Mouse (Mus musculus) heart, embryonic 15.5 days (tissue): ENCODE data around the gene Camta1. TPM values are rescaled to one million over a fixed set of nuclear protein-coding genes. Genes with fewer than 3 reads are reported as not detected.

Experiments used
- ATAC-seq: fragments of 200-750 bp; cut with Nextera tagmentation; replicated peaks from 2 replicates; pipeline ENCODE4 v1.8.0; 2017; ENCODE audit warnings: low read depth, moderate TSS enrichment; ENCODE audit not compliant: insufficient number of reproducible peaks, insufficient read depth, low FRiP score
- H3K27ac ChIP-seq: fragments of 300-500 bp; sonication (generic); 2 replicates; pipeline ENCODE4 v1.5.1; 2015; ENCODE audit warnings: mild to moderate bottlenecking, inconsistent platforms
- H3K27me3 ChIP-seq: fragments of 300-500 bp; sonication (generic); 2 replicates; pipeline ENCODE4 v1.6.1; 2015; ENCODE audit warnings: inconsistent platforms
- H3K36me3 ChIP-seq: fragments of 300-500 bp; sonication (generic); 2 replicates; pipeline ENCODE4 v1.6.1; 2015; ENCODE audit warnings: mild to moderate bottlenecking, inconsistent platforms
- H3K4me1 ChIP-seq: fragments of 300-500 bp; sonication (generic); replicated peaks from 2 replicates; pipeline ENCODE4 v1.6.1; 2015; ENCODE audit warnings: inconsistent platforms
- H3K4me2 ChIP-seq: fragments of 300-500 bp; sonication (generic); 2 replicates; pipeline ENCODE4 v1.6.1; 2015; ENCODE audit warnings: inconsistent platforms, mild to moderate bottlenecking, moderate library complexity
- H3K4me3 ChIP-seq: fragments of 300-500 bp; sonication (generic); 2 replicates; pipeline ENCODE4 v1.5.1; 2015; ENCODE audit warnings: mild to moderate bottlenecking, inconsistent platforms
- H3K9ac ChIP-seq: fragments of 300-500 bp; sonication (generic); 2 replicates; pipeline ENCODE4 v1.6.1; 2015; ENCODE audit warnings: mild to moderate bottlenecking, inconsistent platforms
- H3K9me3 ChIP-seq: fragments of 300-500 bp; sonication (generic); replicated peaks from 2 replicates; pipeline ENCODE4 v1.6.1; 2016; ENCODE audit warnings: inconsistent platforms
- WGBS: fragments of 180-500 bp; shearing (Covaris S2); methylation state at CpG from one replicate; pipeline ENCODE4 v1.1.7; 2015; ENCODE audit warnings: mixed read lengths; 5-methylcytosine and 5-hydroxymethylcytosine counted together
- polyA plus RNA-seq: library from polyadenylated mRNA; unstranded; fragments of >200 nt; fragmentation: Nextera tagmentation; extraction: Ambion mirVana; gene quantifications from 2 replicates; pipeline ENCODE4 v1.2.1, GENCODE M21; 2015

Camta1 gene
- polyA plus RNA-seq, 1 experiment from 2014 or later, result 165 TPM

DNA sequence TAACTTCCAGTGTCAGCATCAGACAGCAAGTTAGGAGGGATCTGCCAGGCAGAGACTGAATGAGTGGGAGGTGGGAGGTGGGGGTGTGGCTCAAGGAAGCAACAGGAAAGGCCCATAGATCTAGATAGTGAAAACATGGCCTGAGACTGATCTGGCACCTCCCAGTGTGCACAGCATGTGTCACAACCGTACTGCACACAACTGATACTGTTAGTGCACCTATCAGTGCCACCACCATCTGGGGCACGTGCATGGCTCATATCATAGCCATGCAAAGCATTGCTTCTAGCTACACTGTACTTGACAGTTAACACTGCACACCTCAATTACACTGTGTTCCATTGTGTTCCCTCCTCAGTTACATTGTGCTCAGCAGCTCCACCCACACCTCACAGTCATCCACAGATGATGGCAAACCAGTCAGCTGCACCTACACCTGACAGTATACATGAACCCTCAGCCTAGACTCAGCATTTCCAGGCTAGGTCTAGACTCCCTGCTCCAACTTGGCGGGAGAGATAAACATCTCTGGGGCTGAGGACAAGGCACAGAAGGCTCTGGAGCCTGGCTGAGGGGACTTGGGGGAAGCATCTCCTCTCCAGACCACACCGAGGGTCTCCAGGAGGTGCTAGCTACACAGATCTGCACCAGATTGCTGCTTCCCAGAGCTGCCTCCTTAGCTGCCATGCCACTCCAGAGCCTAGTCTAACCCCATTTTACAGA, 131.5 kb downstream of the Camta1 start:
- no peaks in the 10 kb centered on the region for H3K36me3 ChIP-seq
- H3K9ac ChIP-seq, result no peak overlapping the region
- no peaks in the 10 kb centered on the region for H3K4me1 ChIP-seq
- WGBS, result 47% methylated on average over 4 of the region's 4 CpGs
- no peak overlapping the region for H3K4me2 ChIP-seq
- no peak overlapping the region for H3K27ac ChIP-seq
- H3K27me3 ChIP-seq, result no peaks in the 10 kb centered on the region
- 0 out of 2 replicates have a peak, but pooled peaks have one; percentile 24 for ATAC-seq
- H3K4me3 ChIP-seq, result no peak overlapping the region
- H3K9me3 ChIP-seq, result no peaks in the 10 kb centered on the region

DNA sequence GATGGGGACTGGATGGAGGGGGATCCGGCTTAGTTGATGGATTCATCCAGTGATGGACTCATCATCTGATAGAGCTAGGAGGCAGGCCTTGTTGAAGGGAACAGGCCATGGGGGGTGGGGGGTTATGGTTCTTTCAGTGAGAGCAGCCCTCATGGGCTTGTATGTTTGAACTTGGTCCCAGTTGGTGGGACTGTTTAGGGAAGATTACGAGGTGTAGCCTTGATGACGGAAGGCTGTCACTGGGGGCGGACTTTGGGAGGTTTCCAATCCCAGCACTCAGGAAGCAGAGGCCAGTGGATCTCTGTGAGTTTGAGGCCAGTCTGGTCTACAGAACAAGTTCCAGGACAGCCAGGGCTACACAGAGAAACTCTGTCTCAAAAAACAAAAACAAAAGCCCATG, 132.6 kb downstream of the Camta1 start:
- Histone ChIP-seq H3K4me3 (no peak overlapping the region), H3K36me3 (no peaks in the 10 kb centered on the region), H3K27ac (no peak overlapping the region), H3K27me3 (no peaks in the 10 kb centered on the region), H3K9ac (no peak overlapping the region), H3K4me2 (no peak overlapping the region), H3K9me3 (no peaks in the 10 kb centered on the region), H3K4me1 (no peaks in the 10 kb centered on the region)
- WGBS, result 57% methylated on average over 4 of the region's 4 CpGs
- ATAC-seq, result no peak

DNA sequence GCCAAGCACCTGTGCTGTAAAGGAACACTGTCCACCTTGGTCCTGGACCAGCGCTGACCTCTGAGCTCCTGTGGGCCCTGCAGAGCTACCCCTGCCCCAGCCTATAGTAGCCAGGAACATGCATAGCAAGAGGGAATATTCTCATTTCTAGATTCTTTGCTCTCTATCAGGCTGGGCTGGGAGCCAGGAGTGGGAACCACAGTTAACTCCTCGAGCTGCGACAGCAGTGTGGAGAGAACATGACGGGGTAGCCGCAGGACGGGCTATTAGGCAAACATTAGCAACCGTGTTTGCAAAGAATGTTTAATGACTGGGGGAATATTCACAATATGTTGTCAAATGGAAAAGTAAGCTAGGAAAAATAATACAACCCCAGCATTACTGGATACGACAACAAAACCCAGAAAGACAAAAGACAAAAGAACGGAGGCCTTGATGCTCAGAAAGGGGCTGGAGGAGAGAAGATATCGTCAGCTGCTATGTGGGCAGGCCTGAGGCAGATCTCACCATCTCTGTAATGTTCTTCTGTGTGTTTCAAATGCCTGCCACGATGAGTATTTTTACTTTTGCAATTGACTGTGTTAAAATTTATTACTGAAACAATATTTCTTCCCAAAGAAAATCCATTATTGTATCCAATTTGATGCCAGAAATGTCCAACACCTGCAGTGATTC, 133.1 kb downstream of the Camta1 start:
- no peaks in the 10 kb centered on the region for H3K36me3 ChIP-seq
- H3K27me3 ChIP-seq, result no peaks in the 10 kb centered on the region
- no peaks in the 10 kb centered on the region for H3K4me1 ChIP-seq
- ATAC-seq, result no peak
- no peak overlapping the region for H3K4me3 ChIP-seq
- 65% methylated on average over 11 of the region's 11 CpGs for WGBS
- H3K27ac ChIP-seq, result no peak overlapping the region
- no peaks in the 10 kb centered on the region for H3K9me3 ChIP-seq
- no peak overlapping the region for H3K4me2 ChIP-seq
- H3K9ac ChIP-seq, result no peak overlapping the region

DNA sequence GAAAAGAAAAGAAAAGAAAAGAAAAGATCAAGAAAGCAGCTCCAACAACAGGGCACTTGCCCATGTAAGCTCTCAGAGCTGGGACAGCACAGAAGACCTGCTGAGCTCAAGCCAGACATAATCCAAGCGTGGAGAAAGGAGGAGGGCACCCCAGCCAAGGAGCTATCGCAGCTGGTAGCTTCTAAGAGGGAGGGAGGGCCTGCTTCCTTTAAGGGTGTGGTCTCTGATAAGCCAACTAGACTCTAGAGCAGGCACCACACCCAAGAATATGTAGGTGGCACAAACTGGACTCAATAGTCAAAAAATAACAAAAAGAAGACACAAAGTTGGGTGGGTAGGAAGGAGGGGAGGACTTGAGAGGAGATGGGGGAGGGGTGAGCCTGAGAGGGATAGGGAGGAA, 135.3 kb downstream of the Camta1 start:
- no peaks in the 10 kb centered on the region for H3K27me3 ChIP-seq
- H3K9ac ChIP-seq, result no peak overlapping the region
- no peak for ATAC-seq
- H3K4me3 ChIP-seq, result no peak overlapping the region
- no peak overlapping the region for H3K27ac ChIP-seq
- WGBS, result 51% methylated on average over 2 of the region's 2 CpGs
- H3K36me3 ChIP-seq, result no peaks in the 10 kb centered on the region
- H3K4me1 ChIP-seq, result no peaks in the 10 kb centered on the region
- H3K9me3 ChIP-seq, result no peaks in the 10 kb centered on the region
- H3K4me2 ChIP-seq, result no peak overlapping the region

DNA sequence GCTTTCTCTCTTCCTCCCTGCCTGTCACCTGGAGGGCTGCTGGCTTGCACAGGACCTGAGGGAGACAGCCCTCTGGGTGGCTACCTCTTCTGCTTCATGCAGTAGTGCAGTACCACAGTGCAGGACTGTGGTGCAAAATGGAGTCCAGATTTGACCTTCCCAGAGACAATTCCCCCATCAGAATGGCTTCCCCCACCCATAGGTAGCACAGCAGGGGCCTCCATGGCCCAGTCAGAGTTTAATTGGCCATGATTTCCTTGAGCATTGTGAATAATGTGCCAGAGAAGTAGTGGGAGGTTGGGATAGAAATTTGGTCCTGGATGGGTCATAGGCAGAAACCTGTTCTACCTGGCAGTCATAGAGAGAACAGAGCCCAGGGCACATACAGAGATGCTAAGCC, 136.8 kb downstream of the Camta1 start:
- H3K27ac ChIP-seq, result no peak overlapping the region
- no peak for ATAC-seq

DNA sequence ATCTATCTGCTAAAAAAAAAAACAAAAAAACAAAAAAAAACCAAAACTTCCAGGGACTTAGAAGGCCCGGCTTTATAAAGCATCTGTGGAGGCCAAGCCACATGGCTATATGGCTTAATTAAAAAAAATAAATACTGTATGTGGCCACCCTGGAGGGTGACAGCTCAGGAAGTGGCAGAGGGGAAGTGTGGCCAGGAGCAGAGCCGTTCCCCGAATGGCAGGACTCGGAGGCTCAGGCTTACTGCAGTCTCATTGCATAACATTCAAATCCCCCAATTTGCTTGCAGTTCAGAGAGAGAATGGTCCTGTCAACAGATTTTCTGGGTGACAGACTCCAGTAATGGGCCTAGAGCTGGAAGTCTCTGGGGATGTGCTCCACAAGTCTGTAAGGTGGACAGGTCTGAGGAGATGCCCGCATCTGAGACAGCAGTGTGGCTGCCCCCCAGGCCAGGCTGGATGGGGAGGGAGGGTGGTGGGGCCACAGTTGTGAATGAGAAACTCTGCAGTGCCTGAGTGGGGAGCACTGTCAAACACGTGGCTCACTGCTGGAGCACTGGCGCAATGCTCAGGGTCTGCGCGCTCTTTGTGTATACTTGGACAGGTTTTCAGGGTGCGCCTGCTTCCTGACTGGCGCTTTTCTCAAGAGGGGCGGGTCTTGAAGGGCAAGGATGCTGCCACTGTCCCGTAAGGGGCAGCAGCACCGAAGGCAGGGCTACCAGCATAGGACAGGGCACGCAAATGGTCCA, 140.8 kb downstream of the Camta1 start:
- H3K27me3 ChIP-seq, result no peaks in the 10 kb centered on the region
- 67% methylated on average over 15 of the region's 15 CpGs for WGBS
- no peaks in the 10 kb centered on the region for H3K9me3 ChIP-seq
- no peak for ATAC-seq
- H3K27ac ChIP-seq, result no peak overlapping the region
- H3K9ac ChIP-seq, result no peak overlapping the region
- H3K4me1 ChIP-seq, result peaks cover 8% of the 10 kb centered on the region; the same call in 1 of the 2 replicates
- H3K4me2 ChIP-seq, result no peak overlapping the region
- H3K4me3 ChIP-seq, result no peak overlapping the region
- H3K36me3 ChIP-seq, result no peaks in the 10 kb centered on the region

More for the DNA sequence above, 136.8 kb downstream of the Camta1 start:
- H3K9ac ChIP-seq, result no peak overlapping the region
- H3K36me3 ChIP-seq, result no peaks in the 10 kb centered on the region
- no peak overlapping the region for H3K4me2 ChIP-seq
- no peaks in the 10 kb centered on the region for H3K27me3 ChIP-seq
- H3K4me1 ChIP-seq, result peaks cover 2% of the 10 kb centered on the region; the same call in 1 of the 2 replicates
- H3K4me3 ChIP-seq, result no peak overlapping the region
- no peaks in the 10 kb centered on the region for H3K9me3 ChIP-seq

DNA sequence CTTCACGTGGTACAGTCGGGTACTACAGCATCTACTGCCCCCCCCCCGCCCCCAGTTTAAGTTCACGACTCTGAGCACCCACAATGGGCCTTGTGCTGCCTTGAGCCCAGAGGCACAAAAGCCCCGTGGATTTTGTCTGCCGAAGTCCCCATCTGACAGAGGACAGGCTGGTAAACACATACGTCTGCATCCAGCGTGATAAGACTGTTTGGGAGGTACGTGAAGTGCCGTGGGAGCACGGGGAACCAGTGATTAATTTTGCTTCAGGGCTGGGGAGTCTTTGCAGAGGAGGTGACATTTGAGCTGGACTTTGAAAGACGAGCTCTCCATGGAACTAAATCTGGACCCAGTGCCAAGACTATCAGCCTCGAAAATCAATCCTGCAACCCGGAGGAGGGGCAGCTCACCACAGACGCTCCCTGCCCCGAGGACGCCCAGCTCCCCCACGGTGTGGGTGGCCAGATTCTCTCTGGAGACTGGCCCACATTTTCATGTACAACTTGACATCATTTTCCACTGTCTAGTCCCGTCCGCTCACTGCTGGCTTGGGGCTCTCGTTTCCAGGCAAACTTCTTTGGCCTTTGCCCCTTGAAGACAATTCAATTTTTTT, 142.7 kb downstream of the Camta1 start:
- Histone ChIP-seq H3K4me2 (no peak overlapping the region), H3K9me3 (no peaks in the 10 kb centered on the region), H3K27ac (no peak overlapping the region), H3K9ac (no peak overlapping the region), H3K4me3 (no peak overlapping the region), H3K4me1 (peaks cover 8% of the 10 kb centered on the region; the same call in 1 of the 2 replicates), H3K36me3 (no peaks in the 10 kb centered on the region), H3K27me3 (no peaks in the 10 kb centered on the region)
- 47% methylated on average over 21 of the region's 21 CpGs for WGBS
- ATAC-seq, result no peak

DNA sequence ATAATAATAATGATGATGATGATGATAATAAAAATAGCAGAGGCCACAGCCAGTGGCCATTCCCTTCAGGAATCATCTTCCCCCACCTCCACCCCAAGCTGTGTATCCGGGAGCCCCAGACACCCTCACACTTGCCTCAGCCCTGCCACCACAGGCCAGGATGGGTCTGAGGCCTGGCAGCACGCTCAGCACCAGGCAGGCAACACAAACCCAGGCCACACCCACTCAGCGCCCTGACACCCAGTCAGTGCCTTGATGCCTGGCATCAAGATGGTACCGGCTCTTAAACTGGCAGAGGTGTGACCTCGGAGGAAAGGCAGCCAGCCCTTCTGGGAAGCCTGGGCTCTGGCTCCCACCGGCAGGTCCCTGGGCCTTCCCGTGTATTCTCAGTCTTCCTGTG, 143.8 kb downstream of the Camta1 start:
- H3K27me3 ChIP-seq, result no peaks in the 10 kb centered on the region
- ATAC-seq, result no peak
- H3K9me3 ChIP-seq, result no peaks in the 10 kb centered on the region
- WGBS, result 67% methylated on average over 7 of the region's 7 CpGs
- no peak overlapping the region for H3K9ac ChIP-seq
- H3K27ac ChIP-seq, result no peak overlapping the region
- H3K36me3 ChIP-seq, result no peaks in the 10 kb centered on the region
- no peak overlapping the region for H3K4me3 ChIP-seq
- peaks cover 8% of the 10 kb centered on the region; the same call in 1 of the 2 replicates for H3K4me1 ChIP-seq
- no peak overlapping the region for H3K4me2 ChIP-seq

DNA sequence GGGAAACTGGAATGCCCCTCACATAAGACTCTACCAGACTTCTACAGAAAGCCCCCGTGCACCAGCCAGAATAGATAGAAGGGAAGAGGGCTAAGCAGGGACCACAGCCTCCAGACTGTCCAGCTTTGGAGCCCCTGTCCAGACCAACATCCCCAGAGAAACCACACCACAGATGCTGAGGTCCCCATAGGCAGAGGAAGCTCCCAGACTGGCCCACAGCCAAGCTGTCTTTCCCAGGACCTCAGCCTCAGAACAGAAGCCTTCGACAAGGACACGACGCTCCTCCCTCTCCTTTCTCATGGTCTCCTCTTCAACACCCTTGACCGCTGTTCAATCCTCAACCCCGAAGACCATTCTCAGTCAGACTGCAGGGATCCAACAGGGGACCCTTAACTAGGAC, 148.0 kb downstream of the Camta1 start:
- Histone ChIP-seq H3K36me3 (no peaks in the 10 kb centered on the region), H3K9ac (no peak overlapping the region), H3K9me3 (no peaks in the 10 kb centered on the region), H3K4me3 (no peak overlapping the region), H3K4me1 (peaks cover 7% of the 10 kb centered on the region), H3K27ac (no peak overlapping the region), H3K4me2 (no peak overlapping the region), H3K27me3 (no peaks in the 10 kb centered on the region)
- WGBS, result 63% methylated on average over 6 of the region's 6 CpGs
- ATAC-seq, result no peak

DNA sequence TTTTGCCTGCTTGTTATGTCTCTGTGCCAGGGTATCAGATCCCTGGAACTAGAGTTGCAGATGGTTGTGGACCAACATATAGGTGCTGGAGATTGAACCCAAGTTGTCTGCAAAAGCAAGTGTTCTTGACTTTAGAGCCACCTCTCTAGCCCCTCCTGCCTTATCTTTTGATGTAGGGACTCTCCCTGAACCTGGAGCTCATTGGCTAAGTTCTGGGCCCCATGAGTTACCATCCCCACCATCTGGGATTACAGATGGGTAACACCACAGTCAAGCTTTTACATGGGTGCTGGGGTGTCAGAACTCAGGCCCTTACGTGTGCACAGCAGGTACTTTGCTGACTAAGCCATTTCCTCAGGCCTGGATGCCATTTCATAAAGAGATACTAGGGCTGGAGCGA, 150.3 kb downstream of the Camta1 start:
- no peak overlapping the region for H3K27ac ChIP-seq
- no peak overlapping the region for H3K4me2 ChIP-seq
- H3K4me3 ChIP-seq, result no peak overlapping the region
- no peak for ATAC-seq
- no peaks in the 10 kb centered on the region for H3K27me3 ChIP-seq
- H3K9ac ChIP-seq, result no peak overlapping the region
- WGBS, result 91% methylated on average over 2 of the region's 2 CpGs
- peaks cover 7% of the 10 kb centered on the region for H3K4me1 ChIP-seq
- no peaks in the 10 kb centered on the region for H3K9me3 ChIP-seq
- H3K36me3 ChIP-seq, result no peaks in the 10 kb centered on the region

DNA sequence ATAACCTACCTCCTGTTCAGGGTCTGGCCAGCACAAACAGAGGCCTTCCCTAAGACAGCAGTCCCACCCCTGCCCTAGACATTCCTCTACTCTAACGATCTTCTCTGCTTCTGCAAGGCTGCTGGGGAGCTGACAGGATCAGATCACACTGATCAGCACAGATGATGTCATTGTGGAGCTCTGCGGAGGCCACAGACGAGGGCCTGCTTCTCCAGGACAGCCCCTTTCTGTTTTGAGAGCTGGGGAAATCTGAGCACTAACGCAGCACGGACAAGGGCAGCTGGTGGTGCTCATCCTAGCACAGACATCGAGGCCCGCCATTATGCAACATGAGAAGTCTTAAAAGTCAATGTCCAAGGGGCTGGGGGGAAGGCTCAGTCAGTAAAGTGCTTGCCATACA, 151.2 kb downstream of the Camta1 start:
- Histone ChIP-seq H3K4me3 (no peak overlapping the region), H3K4me2 (no peak overlapping the region), H3K9me3 (no peaks in the 10 kb centered on the region), H3K4me1 (peaks cover 7% of the 10 kb centered on the region), H3K9ac (0 out of 2 replicates have a peak overlapping the region, but pooled peaks have one; percentile 19), H3K27ac (no peak overlapping the region), H3K36me3 (no peaks in the 10 kb centered on the region), H3K27me3 (no peaks in the 10 kb centered on the region)
- no peak for ATAC-seq
- WGBS, result 11% methylated on average over 7 of the region's 7 CpGs
